Mouse (Mus musculus) liver, embryonic 14.5 days (tissue): ENCODE data around the gene Zfyve19. TPM values are rescaled to one million over a fixed set of nuclear protein-coding genes. Genes with fewer than 3 reads are reported as not detected.

ENCODE experiments used
- ATAC-seq: fragments of 200-750 bp; cut with Nextera tagmentation; 2 replicates; pipeline ENCODE4 v1.8.0; 2017; ENCODE audit warnings: moderate number of reproducible peaks, mild to moderate bottlenecking, moderate library complexity; ENCODE audit not compliant: insufficient read depth
- DNase-seq, 3 experiments: peaks; one replicate each; pipeline ENCODE4 v3.0.0-alpha.2; 2012 to 2013; ENCODE audit warnings: low read depth in 3 of 3, low spot score in 3 of 3
- H3K27ac ChIP-seq: fragments of 300-500 bp; sonication (generic); 2 replicates; pipeline ENCODE4 v1.5.1; 2014; ENCODE audit warnings: moderate library complexity, mild to moderate bottlenecking, control low read depth, inconsistent platforms
- H3K27me3 ChIP-seq: fragments of 300-500 bp; sonication (generic); 2 replicates; pipeline ENCODE4 v1.6.1; 2014; ENCODE audit warnings: mild to moderate bottlenecking, low read length, moderate library complexity; ENCODE audit not compliant: control insufficient read depth, insufficient read depth
- H3K36me3 ChIP-seq: fragments of 300-500 bp; sonication (generic); replicated peaks from 2 replicates; pipeline ENCODE4 v1.6.1; 2014; ENCODE audit warnings: low read depth; ENCODE audit not compliant: control insufficient read depth, insufficient read depth
- H3K4me1 ChIP-seq, 2 experiments: fragments of 200-500 bp in 1 of 2; fragments of 300-500 bp in 1 of 2; sonication (generic) in 1 of 2; replicated peaks; 2 replicates each; pipeline ENCODE4 v1.6.1; 2012 to 2014; ENCODE audit warnings: antibody characterized with exemption in 1 of 2, inconsistent platforms in 1 of 2, low read length in 1 of 2; ENCODE audit not compliant: control insufficient read depth in 2 of 2, insufficient read depth in 2 of 2
- H3K4me2 ChIP-seq: fragments of 300-500 bp; sonication (generic); 2 replicates; pipeline ENCODE4 v1.6.1; 2014; ENCODE audit warnings: low read depth, mild to moderate bottlenecking, control low read depth, moderate library complexity
- H3K4me3 ChIP-seq, 2 experiments: fragments of 200-500 bp in 1 of 2; fragments of 300-500 bp in 1 of 2; sonication (generic) in 1 of 2; 2 replicates each; pipeline ENCODE4 v1.5.1; 2012 to 2014; ENCODE audit warnings: low read depth in 2 of 2, low read length in 2 of 2, mild to moderate bottlenecking in 2 of 2, control low read depth in 1 of 2, inconsistent platforms in 1 of 2, moderate library complexity in 1 of 2; ENCODE audit not compliant: insufficient read depth in 1 of 2
- H3K9ac ChIP-seq: fragments of 300-500 bp; sonication (generic); replicated peaks from 2 replicates; pipeline ENCODE4 v1.6.1; 2014; ENCODE audit warnings: mild to moderate bottlenecking, control low read depth, moderate library complexity
- H3K9me3 ChIP-seq: fragments of 300-500 bp; sonication (generic); 2 replicates; pipeline ENCODE4 v1.6.1; 2016; ENCODE audit warnings: low read length, mixed read lengths; ENCODE audit not compliant: control insufficient read depth
- CTCF ChIP-seq: IDR thresholded peaks from 2 replicates; pipeline ENCODE4 v1.5.1; 2016; ENCODE audit warnings: antibody characterized with exemption, low read depth, control low read depth
- EP300 ChIP-seq: IDR thresholded peaks from 2 replicates; pipeline ENCODE4 v1.6.1; 2016; ENCODE audit warnings: antibody characterized with exemption, low read depth
- WGBS: fragments of 180-500 bp; shearing (Covaris S2); extraction: QIAGEN DNeasy Blood & Tissue Kit; methylation state at CpG from one replicate; pipeline ENCODE4 v1.1.7; 2014; ENCODE audit not compliant: insufficient replicate concordance; 5-methylcytosine and 5-hydroxymethylcytosine counted together
- polyA plus RNA-seq, 2 experiments: library from polyadenylated mRNA; depleted of rRNA in 1 of 2; stranded (reverse) in 1 of 2; unstranded in 1 of 2; fragments of >200 nt; fragmentation: Nextera tagmentation in 1 of 2; extraction: Ambion mirVana in 1 of 2; gene quantifications; 2 replicates each; pipeline versions ENCODE4 v1.2.1 to v1.2.3; 2012 to 2014

Gene Zfyve19
- polyA plus RNA-seq, 2 experiments: 18.2 to 20.5 TPM

DNA sequence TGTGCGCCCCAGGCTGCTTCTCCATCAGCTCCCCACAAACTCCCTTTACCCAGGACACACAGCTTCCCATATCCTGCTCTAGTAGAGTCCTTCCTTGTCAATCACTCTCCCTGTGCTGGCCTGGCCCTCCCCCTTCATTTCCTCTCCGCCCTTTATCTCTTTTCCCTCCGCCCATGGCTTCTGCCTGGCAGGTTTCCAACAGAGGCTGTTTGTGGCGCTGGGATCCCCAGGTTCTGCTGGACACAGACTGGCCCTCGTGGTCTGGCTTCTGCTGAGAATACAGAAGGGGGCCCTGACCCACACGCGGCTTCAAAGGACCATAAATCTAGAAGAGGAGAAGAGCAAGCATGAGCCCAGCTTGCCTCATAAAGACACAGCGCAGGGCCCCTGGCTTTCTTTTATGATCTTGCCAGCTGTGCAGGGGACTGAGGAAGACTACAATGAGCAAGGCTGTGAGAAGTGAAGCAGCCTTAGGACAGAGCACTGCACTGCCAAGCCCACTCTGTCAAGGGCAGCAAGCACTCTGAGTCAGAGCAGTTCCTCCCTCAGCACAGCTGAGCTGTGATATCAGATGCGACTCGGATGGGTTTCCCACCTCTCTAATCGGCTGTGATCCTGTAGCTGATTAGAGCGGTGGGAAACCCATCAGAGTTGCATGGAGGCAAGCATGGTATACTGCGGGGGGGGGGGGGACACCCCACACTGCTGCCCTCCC, 35.4 kb upstream of the Zfyve19 start:
- Histone ChIP-seq H3K27me3 (peaks cover 7% of the 10 kb centered on the region), H3K4me1 (peaks cover 9 to 12% of the 10 kb centered on the region in 2 experiments), H3K36me3 (no peaks in the 10 kb centered on the region), H3K9me3 (no peaks in the 10 kb centered on the region), H3K4me3 (no peak overlapping the region), H3K9ac (no peak overlapping the region), H3K27ac (no peak overlapping the region), H3K4me2 (peak overlapping the region; percentile 47)
- no peak for TF ChIP-seq EP300
- no peak for TF ChIP-seq CTCF
- ATAC-seq (peak; percentile 58), DNase-seq (peak in 2 of 3 experiments; percentile 44 to 49)
- WGBS: 10% methylated on average over 13 of the region's 13 CpGs

- Histone ChIP-seq H3K27ac (no peak within 1 kb of the TSS), H3K4me3 (no peak within 1 kb of the TSS), H3K36me3 (no peaks in the 10 kb centered on the region), H3K27me3 (no peaks in the 10 kb centered on the region), H3K4me2 (no peak within 1 kb of the TSS; the same call in 1 of the 2 replicates), H3K9me3 (no peaks in the 10 kb centered on the region), H3K4me1 (peaks cover 9 to 12% of the 10 kb centered on the region in 2 experiments), H3K9ac (no peak within 1 kb of the TSS)
- 65% methylated on average over 8 of the region's 8 CpGs for WGBS
- DNase-seq (no peak), ATAC-seq (no peak)
- no peak for TF ChIP-seq EP300
- no peak for TF ChIP-seq CTCF
Measured at GRCm38 (mm10) chr2:119173991-119174651, 34.3 kb upstream of the Zfyve19 start, which contains the start of gene Gm14137. Gm14137 (plus strand) TSS chr2:119174509.

DNA sequence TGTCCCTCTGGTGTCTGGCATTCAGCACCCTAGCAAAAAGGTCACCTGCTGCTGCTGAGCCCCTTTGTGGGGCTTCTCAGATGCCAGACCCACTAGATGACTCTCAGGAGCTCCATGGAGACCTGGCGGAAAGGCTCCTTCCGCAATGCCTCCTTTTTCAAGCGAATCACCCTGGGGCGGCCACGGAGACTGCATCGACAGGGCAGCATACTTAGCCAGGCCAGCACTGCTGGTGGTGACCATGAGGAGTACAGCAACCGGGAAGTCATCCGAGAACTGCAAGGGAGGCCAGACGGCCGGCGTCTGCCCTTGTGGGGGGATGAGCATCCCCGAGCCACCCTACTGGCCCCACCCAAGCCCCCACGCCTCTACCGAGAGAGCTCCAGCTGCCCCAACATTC, 33.6 kb upstream of the Zfyve19 start:
- Histone ChIP-seq H3K36me3 (no peaks in the 10 kb centered on the region), H3K4me3 (no peak overlapping the region), H3K27me3 (no peaks in the 10 kb centered on the region), H3K9me3 (no peaks in the 10 kb centered on the region), H3K4me2 (no peak overlapping the region), H3K27ac (no peak overlapping the region), H3K4me1 (peaks cover 9 to 12% of the 10 kb centered on the region in 2 experiments), H3K9ac (no peak overlapping the region)
- DNase-seq (no peak), ATAC-seq (no peak)
- WGBS: 71% methylated on average over 14 of the region's 14 CpGs
- TF ChIP-seq EP300 (no peak), CTCF (no peak)

DNA sequence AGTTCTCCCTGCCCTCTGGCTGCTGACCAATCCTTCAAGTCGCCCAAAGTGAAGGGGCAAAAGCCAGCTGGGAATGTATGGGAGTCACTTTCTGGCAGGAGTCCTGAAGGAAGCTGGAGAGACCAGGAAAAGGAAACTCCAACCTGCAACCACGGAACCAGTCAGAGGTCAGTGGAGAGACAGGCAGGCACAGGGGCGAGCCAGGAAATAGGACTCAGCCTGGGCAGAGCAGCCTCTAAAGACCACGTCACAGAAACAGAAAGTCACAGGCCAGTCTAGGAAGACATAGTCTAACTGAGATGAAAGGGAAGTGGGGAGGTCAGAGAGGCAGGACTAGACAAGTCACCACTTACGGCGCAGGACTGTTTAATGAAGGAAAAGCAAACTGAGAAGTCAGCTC, 32.8 kb upstream of the Zfyve19 start:
- 55% methylated on average over 6 of the region's 6 CpGs for WGBS
- Histone ChIP-seq H3K4me2 (no peak overlapping the region), H3K36me3 (no peaks in the 10 kb centered on the region), H3K9ac (no peak overlapping the region), H3K9me3 (no peaks in the 10 kb centered on the region), H3K27me3 (no peaks in the 10 kb centered on the region), H3K27ac (no peak overlapping the region), H3K4me3 (no peak overlapping the region), H3K4me1 (peaks cover 9 to 12% of the 10 kb centered on the region in 2 experiments)
- ATAC-seq (no peak), DNase-seq (no peak)
- TF ChIP-seq CTCF: no peak
- TF ChIP-seq EP300: no peak

DNA sequence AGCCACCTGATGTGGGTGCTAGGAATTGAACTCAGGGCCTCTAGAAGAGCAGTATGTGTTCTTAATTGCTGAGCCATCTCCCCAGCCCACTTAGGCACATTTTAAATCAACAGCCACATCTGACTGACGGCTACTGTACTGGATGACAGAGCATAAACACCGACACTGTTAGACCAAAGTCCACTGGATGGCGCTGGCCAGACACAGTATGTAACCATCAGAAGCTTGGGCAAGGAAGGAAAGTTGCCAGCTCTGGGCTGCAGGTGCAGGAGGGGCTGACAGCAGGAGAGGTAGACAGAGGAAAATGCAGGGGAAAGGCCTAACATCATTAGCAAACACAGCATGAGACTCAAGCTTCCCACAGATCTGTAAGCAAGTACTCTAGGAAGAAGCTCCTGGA, 31.7 kb upstream of the Zfyve19 start:
- H3K9ac ChIP-seq: no peak overlapping the region
- 58% methylated on average over 3 of the region's 3 CpGs for WGBS
- 0 out of 2 replicates have a peak, but pooled peaks have one; percentile 27 for TF ChIP-seq CTCF
- no peak for TF ChIP-seq EP300
- no peak overlapping the region for H3K4me2 ChIP-seq
- H3K27ac ChIP-seq: no peak overlapping the region
- H3K27me3 ChIP-seq: no peaks in the 10 kb centered on the region
- H3K4me3 ChIP-seq: no peak overlapping the region
- ATAC-seq (no peak), DNase-seq (no peak)
- H3K9me3 ChIP-seq: no peaks in the 10 kb centered on the region
- H3K4me1 ChIP-seq: peaks cover 9 to 12% of the 10 kb centered on the region in 2 experiments
- H3K36me3 ChIP-seq: no peaks in the 10 kb centered on the region
